Mouse (Mus musculus) testis, adult 2 months (tissue): ENCODE results near the gene C1ra.

Source experiments
- CTCF ChIP-seq: fragments of 200-500 bp; IDR thresholded peaks from 2 replicates; pipeline ENCODE4 v1.5.1; 2012; ENCODE audit warnings: low read depth, mild to moderate bottlenecking, inconsistent platforms, low read length, moderate library complexity; ENCODE audit not compliant: control insufficient read depth, insufficient read depth, insufficient replicate concordance
- POLR2A ChIP-seq: fragments of 200-500 bp; IDR thresholded peaks from 2 replicates; pipeline ENCODE4 v1.6.1; 2012; ENCODE audit warnings: low read depth, mild to moderate bottlenecking, inconsistent platforms, low read length, moderate library complexity; ENCODE audit not compliant: control insufficient read depth

GRCm38 (mm10) chr6:124485414-124486144 is 26.6 kb upstream of the C1ra start:
- no peak for TF ChIP-seq POLR2A
- no peak for TF ChIP-seq CTCF
